Mouse (Mus musculus) heart, adult 18-20 months (tissue): Measurements from ENCODE around the gene Olfr982. TPM values are rescaled to one million over a fixed set of nuclear protein-coding genes. Genes with fewer than 3 reads are reported as not detected.

Source experiments
- DNase-seq, 2 experiments: peaks; one replicate each; pipeline ENCODE4 v3.0.0; 2021 to 2022; ENCODE audit warnings: mixed read lengths in 1 of 2
- long read RNA-seq, 2 experiments: library from polyadenylated mRNA; stranded (forward); transcript quantifications; one replicate each; pipeline ENCODE4 v2.0.0; 2021
- total RNA-seq, 2 experiments: library from RNA; stranded (reverse); gene quantifications; 2 replicates each; pipeline ENCODE4 v1.2.3; 2021

Olfr982 gene
- total RNA-seq: not detected
- long read RNA-seq, experiment 1: 0 reads
- long read RNA-seq, experiment 2: 0 reads

DNA sequence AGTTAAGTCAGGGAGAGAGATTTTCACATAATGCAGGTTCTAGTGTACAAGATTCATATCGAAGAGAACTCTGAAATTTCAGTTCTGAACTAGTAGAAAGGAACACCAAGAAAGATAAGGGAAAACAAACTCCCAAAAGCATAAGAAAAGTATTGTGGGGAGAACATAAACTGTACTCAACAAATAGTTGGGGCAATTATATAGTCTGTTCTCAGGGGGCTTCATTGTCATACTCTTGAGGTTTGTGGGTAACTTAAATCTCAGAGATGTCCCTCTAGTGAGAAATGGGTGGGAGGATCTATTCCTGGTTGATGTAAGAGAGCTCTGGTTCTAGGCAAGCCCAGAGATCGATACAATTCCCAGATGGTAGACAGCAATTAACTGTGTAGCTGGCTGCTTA is at the start of gene Olfr982:
Olfr982 (plus strand) TSS at position 301 of the 400 bp plus-strand sequence.
- no peak for DNase-seq

DNA sequence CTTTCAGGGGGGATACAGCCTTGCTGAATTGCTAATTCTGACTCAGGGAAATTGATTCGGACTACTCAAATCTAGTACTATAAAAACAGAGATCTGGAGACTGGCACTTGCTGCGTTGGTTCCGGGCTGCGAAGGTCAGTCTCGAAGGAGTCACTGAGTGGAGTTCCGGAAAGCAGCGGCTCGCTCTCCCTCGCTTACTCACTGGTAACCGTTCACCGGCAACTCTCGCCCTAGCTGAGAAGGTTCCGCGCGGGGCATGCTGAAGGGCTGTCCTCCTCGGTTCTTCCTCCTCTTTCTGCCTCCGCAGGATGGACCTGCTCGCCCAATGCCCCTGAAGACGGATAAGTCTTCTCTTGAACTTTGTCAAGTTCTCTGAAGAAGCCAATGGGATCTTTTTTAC is 23.5 kb upstream of the Olfr982 start:
- no peak for DNase-seq

DNA sequence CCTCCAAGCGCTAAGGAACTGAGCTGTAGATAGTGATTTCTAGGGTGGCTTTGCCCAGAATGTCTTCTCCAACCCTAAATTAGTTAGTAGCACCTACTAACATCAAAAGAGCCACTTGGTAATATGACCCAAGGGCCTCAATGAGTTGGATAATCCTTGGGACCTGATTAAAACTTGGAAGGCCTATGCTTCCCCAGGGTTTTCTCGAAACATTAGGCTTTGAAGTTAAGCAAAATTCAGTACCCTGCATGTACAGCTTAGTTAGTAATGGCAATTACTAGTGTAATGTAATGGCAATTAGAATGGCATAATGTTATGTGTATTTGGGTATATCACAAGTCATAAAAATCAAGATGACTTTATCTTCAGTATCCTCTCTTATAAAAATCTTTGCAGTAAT is 19.9 kb downstream of the Olfr982 start, which contains the start of gene Olfr983:
Olfr983 (minus strand) TSS at position 101 of the 400 bp plus-strand sequence.
- DNase-seq: no peak

DNA sequence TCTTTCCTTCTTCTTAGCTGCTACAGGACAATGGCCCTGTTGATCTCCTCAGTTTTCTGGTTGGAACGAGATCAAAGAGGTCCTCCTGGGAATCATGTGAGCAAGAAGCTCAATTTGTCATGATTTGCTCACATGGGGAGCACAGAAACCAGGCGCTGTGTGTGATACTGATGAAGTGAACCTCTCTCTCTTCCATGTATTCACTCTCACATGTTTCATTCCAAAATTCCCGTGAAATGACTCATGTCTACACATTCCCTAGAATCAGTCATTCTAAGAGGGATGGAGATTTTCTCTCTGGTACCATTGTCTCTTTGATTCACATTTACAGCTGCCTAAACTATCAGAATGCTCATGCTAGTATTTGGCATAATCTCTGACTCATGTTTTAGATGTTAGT is 21.1 kb downstream of the Olfr982 start:
- DNase-seq: no peak

DNA sequence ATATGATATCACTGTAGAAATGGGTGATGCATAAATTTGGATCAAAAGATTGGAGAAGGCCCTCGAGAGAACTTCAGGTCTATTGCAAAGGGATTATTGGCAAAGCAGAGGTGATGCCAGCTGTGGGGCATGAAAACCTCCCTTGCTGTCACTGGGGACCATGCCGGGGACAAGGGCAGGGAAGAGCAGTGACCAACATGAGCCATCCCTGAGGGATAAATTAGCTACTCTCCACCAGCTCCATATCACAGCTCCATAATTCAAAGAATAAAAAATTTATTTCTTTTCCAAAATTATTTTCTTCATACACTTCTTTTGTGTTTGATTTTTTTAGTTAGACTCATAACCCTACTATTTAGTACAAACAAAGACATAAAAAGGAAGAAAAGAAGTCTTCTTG is 40.5 kb downstream of the Olfr982 start, which contains the start of gene Olfr984:
Olfr984 (minus strand) TSS at position 101 of the 400 bp plus-strand sequence.
- no peak for DNase-seq

DNA sequence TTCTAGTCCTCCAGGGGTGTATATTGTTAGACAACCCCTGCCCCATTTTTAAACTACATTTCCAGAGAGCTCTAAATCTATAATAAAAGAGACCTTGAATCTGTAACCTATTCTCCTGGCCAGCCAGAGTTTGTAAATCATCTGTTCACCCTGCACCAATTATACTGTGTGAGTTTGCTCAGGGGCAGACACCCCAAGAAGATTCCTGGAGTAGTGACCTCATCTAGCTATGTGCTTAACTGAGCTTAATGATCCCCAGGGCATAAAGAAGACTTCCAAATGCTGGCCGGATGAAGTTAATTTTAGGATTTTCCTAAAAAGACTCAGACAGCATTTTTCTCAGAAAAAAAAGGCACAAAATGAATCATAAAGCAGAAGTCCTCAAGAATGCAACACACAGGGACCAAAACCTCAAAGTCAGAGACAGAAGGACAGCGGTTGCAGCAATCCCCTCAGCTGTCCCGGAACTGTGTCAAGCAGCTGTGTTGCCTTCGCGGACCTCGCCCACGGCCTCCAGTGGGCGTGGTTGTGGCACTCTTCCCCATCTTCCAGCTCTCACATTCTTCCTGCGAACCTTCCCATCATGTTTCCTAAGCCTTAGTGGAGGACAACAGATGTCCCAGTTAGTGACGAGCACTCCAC is 43.1 kb downstream of the Olfr982 start:
- DNase-seq: peak; percentile 73 to 83

DNA sequence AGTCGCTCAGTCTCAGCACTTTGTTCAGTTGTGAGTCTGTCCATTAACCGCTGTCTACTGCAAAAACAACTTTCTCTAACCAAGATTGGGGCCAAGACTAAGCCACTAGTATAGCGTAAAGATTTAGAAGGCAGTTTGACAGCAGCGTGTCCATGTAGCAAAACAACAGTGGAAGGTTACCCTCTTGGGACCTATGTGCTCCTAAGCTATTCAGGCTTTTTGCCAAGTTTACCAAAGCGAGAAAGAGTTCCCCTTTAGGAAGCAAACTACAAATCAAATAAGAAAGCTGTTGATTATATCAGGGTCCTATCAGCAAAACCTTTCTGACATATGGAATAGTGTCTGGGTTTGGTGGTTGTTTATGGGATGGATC is 43.6 kb downstream of the Olfr982 start:
- no peak for DNase-seq

Other genes with a start within 250 kb of the Olfr982 start
- gene Olfr971, start 237.0 kb upstream of the Olfr982 start, total RNA-seq: not detected
- not detected for gene Olfr972, start 207.4 kb upstream of the Olfr982 start, total RNA-seq
- gene Olfr229, start 166.5 kb upstream of the Olfr982 start, total RNA-seq: not detected
- not detected for gene Olfr974, start 136.3 kb upstream of the Olfr982 start, total RNA-seq
- gene Olfr975, start 121.8 kb upstream of the Olfr982 start, total RNA-seq: not detected
- gene Olfr976, start 112.7 kb upstream of the Olfr982 start, total RNA-seq: not detected
- not detected for gene Olfr978, start 81.7 kb upstream of the Olfr982 start, total RNA-seq
- not detected for gene Olfr979, start 70.4 kb upstream of the Olfr982 start, total RNA-seq
- not detected for gene Olfr980, start 64.2 kb upstream of the Olfr982 start, total RNA-seq
- gene Olfr981, start 52.4 kb upstream of the Olfr982 start, total RNA-seq: not detected
- gene Olfr983, start 19.8 kb downstream of the Olfr982 start, total RNA-seq: not detected
- not detected for gene Olfr984, start 40.4 kb downstream of the Olfr982 start, total RNA-seq
- gene Olfr985, start 56.4 kb downstream of the Olfr982 start, total RNA-seq: not detected
- not detected for gene Tmem225, start 74.3 kb downstream of the Olfr982 start, total RNA-seq
- not detected for gene Olfr986, start 107.1 kb downstream of the Olfr982 start, total RNA-seq
- 1 to 10 TPM; 2.5 to 2.7 TPM for gene Zfp202, start 118.5 kb downstream of the Olfr982 start, total RNA-seq
- gene Scn3b, start 195.4 kb downstream of the Olfr982 start, total RNA-seq: 1 to 10 TPM in 1 of 2 experiments, under 1 TPM in 1; 0.79 to 1.6 TPM